Mouse (Mus musculus): ENCODE measurements around the gene Lrrc56.

GRCm38 (mm10) chr7:141213605-141214235, 19.8 kb downstream of the Lrrc56 start, which contains the start of gene Lmntd2:
- TF ChIP-seq USF1 (IDR thresholded peaks at IDR 0.05; ENCODE audit: low read depth) = no peak
- TF ChIP-seq CTCF (IDR thresholded peaks at IDR 0.05; ENCODE audit: control insufficient read depth, insufficient read depth, insufficient read length) = no peak
- TF ChIP-seq MAX (IDR thresholded peaks at IDR 0.05) = no peak
- no peak for TF ChIP-seq CEBPB (IDR thresholded peaks at IDR 0.05; ENCODE audit: low read depth)
- TF ChIP-seq MYOD1 (IDR thresholded peaks at IDR 0.05; ENCODE audit: control insufficient read depth, insufficient read length, low read depth) = no peak
